Mouse (Mus musculus) lung, postnatal 14 days (tissue): ENCODE data around the gene Lgals2.

ENCODE experiments used
- DNase-seq: peaks from one replicate; pipeline ENCODE4 v3.0.0; 2021

The Lgals2 gene

DNA sequence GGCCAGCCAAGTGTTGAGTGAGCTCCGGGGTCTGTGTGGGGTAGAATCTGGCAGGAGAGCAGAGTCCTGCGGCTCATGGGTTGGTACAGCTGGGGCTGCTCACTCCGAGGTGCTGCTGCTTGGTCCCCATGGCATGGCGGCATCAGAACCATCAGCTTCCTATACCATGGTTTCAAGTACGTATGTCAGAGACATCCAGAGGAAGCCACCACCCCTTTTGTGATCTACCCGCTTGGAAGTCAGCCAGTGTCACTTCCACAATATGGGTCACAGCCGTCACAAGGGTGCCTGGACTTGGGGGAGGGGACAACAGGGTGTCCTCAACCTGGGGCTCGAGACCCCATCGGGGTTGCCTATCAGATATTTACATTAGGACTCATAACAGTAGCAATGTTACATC, 45.2 kb downstream of the Lgals2 start:
- no peak for DNase-seq

GRCm38 (mm10) chr15:78809739-78810138, 45.6 kb downstream of the Lgals2 start:
- DNase-seq = no peak

DNA sequence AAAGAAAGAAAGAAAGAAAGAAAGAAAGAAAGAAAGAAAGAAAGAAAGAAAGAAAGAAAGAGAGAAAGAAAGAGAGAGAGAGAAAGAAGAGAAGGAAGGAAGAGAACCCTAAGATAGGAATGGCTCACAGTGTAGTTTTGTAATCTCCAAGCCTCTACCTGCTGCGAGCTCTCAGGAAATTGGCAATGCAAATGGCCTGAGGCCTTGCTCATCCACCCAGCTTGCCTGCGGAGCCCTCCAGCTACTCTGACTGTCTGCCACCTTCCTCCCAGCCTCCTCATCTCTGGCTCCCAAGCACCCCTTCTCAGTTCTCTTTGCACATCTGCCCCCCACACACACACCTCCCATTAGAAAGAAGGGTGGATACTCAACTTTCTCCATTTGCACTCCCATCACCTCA, 46.3 kb downstream of the Lgals2 start:
- no peak for DNase-seq

DNA sequence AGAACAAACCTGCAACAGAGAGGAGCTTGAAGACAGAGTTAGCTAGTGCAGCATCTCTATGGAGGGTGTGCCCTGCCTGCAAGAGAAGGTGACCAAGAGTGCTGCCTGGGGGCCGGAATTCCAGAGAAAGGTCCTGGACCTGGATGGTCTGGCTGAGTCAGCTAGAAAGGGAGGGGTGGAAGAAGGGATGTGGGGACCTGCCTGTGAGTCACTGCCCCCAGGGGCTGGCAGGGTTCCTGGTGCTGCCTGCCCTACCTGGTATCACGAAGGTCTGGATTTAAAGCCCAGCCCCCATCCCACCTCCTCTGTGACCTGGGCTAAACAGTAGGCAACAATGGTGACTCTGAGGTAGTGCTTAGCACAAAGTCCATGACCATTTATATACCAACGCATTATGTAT, 48.2 kb downstream of the Lgals2 start:
- DNase-seq = no peak

DNA sequence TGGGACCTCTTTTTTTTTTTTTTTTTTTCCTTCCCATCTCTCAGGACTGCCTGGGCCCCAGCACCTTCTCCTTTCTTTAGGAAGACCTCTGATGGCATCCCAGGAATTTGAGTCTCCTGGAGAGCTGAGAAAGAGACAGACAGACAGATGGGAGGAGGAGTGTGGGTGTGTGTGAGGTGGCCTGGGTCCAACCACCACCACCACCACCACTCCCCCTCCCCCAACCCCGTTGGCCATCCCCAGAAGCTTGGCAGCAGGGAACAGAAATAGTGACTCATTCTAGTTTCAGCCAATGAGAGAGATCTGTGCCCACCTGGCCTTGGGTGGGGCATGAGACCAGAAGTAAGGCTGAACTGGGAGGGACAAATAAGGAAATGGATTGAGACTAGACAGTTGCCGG, 48.7 kb downstream of the Lgals2 start:
- DNase-seq = no peak

GRCm38 (mm10) chr15:78805351-78805750, 50.0 kb downstream of the Lgals2 start:
- DNase-seq = no peak

DNA sequence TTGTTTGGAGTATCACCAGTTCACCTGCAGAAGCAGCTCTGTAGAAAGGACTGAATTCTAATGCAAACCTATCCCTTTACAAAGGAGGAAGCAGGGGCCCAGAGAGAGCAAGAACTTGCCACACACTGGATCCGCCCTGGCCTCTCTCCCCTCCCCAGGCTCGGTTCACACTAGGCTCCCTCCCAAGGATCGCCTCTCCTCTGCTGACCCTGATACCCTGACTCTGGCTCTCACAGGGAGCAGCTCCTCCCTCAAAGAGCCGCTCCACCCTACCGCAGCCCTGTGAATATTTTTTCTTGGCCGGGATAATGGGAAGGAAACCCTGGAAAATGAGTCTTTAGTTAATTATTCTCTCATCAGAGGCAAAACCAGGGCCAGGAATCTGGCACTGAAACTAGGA, 51.0 kb downstream of the Lgals2 start:
- DNase-seq = no peak

DNA sequence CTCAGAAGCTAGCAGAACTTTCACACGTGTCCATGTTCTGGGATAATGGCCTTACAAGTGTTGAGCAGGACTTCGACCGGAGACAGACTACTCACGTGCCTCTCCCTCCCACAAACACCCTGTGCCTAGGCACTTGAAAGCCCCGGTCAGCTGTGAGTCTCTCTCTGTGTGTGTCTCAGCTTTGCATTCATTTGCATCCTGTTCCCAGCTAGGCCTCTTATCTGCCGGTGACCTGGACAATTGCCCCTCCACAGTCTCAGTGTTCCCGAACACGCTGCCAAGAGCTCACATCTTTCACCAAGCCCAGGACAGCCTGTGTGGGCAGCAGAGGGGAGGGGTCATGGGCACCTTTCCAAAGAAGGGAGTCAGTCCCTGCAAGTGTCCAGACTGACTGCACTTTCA, 51.8 kb downstream of the Lgals2 start:
- peak; percentile 80 for DNase-seq

GRCm38 (mm10) chr15:78802776-78803391, 52.4 kb downstream of the Lgals2 start, which contains the start of gene Card10:
Card10 (minus strand) TSS chr15:78803042.
- DNase-seq = peak; percentile 72

DNA sequence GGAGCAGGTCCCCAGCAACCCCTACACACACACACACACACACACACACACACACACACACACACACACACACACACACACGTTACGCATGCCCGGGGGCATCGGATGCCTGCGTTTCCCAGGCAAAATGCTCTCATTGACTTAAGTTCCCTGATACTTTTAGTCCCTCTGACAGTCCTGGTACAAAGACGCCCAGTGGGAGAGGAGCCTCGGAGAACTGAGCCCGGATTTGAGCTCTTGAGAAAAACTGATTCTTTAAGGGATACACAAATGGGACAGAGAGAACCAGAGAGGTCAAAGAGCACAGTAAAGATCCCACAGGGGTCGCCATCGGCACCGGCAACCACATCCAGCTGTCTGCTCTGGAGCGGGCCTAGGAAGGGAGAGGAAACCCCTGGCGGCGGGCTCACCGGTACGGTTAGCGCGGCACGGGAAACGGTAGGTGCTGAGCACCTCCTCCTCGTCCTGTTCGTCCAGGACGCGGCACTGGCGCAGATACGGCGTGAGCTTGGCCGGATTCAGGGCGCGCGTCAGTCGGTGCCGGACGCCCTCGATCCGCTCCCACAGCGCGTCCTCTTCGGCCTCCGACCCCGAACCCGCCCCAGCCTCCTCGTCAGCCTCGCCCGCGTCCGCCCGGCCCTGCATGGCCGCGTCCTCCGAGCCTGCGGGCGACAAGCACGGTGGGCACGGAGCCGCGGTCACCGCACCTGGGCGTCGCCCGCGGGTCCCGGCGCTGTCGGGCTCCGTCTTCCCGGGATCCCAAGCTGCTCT, 53.2 kb downstream of the Lgals2 start:
- peak; percentile 64 for DNase-seq

DNA sequence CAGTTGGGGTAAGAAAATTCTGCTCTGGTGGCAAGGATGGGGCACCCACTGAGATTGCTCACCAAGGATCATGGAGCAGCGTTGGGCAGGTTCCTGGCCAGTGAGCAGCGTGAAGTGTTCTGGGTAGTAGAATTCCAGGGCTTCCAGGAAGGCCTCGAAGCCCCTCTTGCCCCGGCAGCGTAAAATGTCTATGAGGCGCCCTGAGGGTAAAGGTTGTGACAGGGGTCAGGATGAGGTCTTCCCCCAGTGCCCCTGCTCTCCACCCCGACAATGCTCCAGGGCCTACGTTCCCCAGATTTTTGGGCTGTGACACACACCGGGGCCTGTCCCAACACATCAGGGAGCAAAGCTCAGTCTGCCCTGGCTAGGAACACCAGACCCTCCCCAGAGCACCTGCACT, 53.8 kb downstream of the Lgals2 start:
- no peak for DNase-seq
